Mouse (Mus musculus) bone marrow, adult 2 months (tissue): ENCODE results near the gene Rpl12. TPM values are rescaled to one million over a fixed set of nuclear protein-coding genes. Genes with fewer than 3 reads are reported as not detected.

Experiments used
- H3K27ac ChIP-seq: fragments of 200-500 bp; 2 replicates; pipeline ENCODE4 v1.5.1; 2012; ENCODE audit warnings: low read depth, mild to moderate bottlenecking, control low read depth, inconsistent platforms, low read length; ENCODE audit not compliant: control insufficient read depth, poor library complexity, insufficient read depth
- H3K4me1 ChIP-seq: fragments of 200-500 bp; 2 replicates; pipeline ENCODE4 v1.6.1; 2011; ENCODE audit warnings: low read length; ENCODE audit not compliant: control insufficient read depth, insufficient read depth
- H3K4me3 ChIP-seq: fragments of 200-500 bp; replicated peaks from 2 replicates; pipeline ENCODE3; 2011; ENCODE audit warnings: mild to moderate bottlenecking, low read depth, low read length, control low read depth; ENCODE audit not compliant: control insufficient read depth
- CTCF ChIP-seq: fragments of 200-500 bp; IDR thresholded peaks from 2 replicates; pipeline ENCODE4 v1.5.1; 2011; ENCODE audit warnings: low read length, control low read depth; ENCODE audit not compliant: control insufficient read depth, insufficient read depth
- POLR2A ChIP-seq: fragments of 200-500 bp; IDR thresholded peaks from 2 replicates; pipeline ENCODE4 v1.6.1; 2011; ENCODE audit warnings: low read depth, mild to moderate bottlenecking, control low read depth, low read length, borderline replicate concordance; ENCODE audit not compliant: control insufficient read depth
- whole genome bisulfite sequencing: fragments of 180-500 bp; shearing (Covaris S2); methylation state at CpG from one replicate; pipeline ENCODE4 v1.1.7; 2018; 5-methylcytosine and 5-hydroxymethylcytosine counted together
- polyA plus RNA-seq: library from polyadenylated mRNA; stranded (reverse); fragments of >200 nt; gene quantifications from 2 replicates; pipeline ENCODE4 v1.2.4, GENCODE M21; 2011; ENCODE audit warnings: low replicate concordance; ENCODE audit not compliant: missing spikeins, insufficient read depth, insufficient read length

The Rpl12 gene
- polyA plus RNA-seq, 1 experiment, result 113 TPM

DNA sequence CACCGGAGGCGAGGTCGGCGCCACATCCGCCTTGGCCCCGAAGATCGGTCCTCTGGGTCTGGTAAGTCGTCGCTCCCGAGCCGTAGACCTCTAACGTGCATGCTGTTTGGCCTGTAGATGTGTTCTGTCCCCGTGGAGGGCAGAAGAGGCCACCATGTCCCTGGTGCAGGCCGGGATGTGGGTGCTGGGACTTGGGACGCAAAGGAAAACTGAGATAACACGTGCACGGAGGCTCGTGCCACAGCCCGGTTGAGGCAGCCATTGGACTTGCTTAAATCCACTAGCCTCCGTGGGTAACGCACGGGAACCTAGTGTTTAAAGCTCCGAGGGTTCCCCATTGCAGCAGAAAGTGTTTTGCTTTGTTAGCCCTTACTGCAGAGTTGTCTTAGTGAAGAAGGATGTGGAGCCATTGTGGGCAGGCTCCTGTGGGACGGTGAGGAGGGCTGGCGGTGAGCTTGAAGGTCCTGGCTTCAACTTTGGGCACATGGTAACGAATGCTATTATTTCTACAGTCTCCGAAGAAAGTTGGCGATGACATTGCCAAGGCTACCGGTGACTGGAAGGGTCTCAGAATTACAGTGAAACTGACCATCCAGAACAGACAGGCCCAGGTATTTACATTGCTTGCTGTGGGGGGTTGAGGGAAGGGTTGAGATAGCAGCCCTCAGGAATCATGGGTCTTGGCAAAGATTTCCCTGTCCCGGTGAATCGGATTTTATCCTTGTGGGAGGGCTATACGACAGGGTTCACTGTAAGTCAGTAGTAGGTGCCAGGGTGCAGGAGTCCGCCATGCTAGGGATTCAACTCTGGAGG lies 909 bp downstream of the Rpl12 start:
- Histone ChIP-seq H3K4me1 (peaks cover 3% of the 10 kb centered on the region; the same call in 1 of the 2 replicates), H3K27ac (peak overlapping the region; percentile 61), H3K4me3 (peak overlapping the region; percentile 92)
- WGBS, result 1% methylated on average over 33 of the region's 33 CpGs
- TF ChIP-seq POLR2A, result no peak

DNA sequence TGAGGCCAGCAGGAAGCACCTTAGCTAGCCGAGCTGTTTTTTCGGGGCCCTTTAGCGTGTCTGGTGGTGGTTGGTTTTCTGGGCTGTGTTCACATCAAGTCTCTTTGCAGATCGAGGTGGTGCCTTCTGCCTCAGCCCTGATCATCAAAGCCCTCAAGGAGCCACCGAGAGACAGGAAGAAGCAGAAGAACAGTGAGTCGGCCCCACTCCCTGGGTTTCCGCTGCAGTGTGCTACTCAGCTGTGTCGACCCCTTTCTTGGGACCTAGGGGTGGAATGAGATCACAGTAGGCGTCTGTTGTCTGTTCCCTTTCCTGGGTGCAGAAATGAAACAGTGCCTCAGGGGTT lies 1.5 kb downstream of the Rpl12 start:
- H3K4me1 ChIP-seq, result peaks cover 5% of the 10 kb centered on the region; the same call in 1 of the 2 replicates

DNA sequence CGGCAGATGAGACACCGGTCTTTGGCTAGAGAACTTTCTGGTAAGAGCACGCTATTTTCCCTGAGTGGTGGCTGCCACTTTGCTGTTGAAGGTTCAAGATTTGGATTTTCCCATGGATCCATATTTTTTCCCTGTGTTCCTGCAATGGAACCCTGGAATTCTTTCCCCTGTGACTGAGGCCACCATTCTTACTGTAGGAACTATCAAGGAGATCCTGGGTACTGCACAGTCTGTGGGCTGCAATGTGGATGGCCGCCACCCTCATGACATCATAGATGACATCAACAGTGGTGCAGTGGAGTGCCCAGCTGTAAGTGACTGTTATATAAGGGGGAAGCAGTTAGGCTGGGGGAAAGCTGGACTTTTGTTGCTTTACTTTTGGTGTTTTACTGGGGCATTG lies 2.2 kb downstream of the Rpl12 start:
- 63% methylated on average over 4 of the region's 4 CpGs for WGBS
- H3K4me1 ChIP-seq, result peaks cover 5% of the 10 kb centered on the region; the same call in 1 of the 2 replicates
- no peak overlapping the region for H3K27ac ChIP-seq
- no peak overlapping the region for H3K4me3 ChIP-seq
- no peak for TF ChIP-seq CTCF
- no peak for TF ChIP-seq POLR2A

More for the DNA sequence above, 1.5 kb downstream of the Rpl12 start:
- 5% methylated on average over 9 of the region's 9 CpGs for WGBS
- peak overlapping the region; percentile 17; the same call in 1 of the 2 replicates for H3K27ac ChIP-seq
- H3K4me3 ChIP-seq, result peak overlapping the region; percentile 54
- TF ChIP-seq CTCF, result no peak
- no peak for TF ChIP-seq POLR2A

DNA sequence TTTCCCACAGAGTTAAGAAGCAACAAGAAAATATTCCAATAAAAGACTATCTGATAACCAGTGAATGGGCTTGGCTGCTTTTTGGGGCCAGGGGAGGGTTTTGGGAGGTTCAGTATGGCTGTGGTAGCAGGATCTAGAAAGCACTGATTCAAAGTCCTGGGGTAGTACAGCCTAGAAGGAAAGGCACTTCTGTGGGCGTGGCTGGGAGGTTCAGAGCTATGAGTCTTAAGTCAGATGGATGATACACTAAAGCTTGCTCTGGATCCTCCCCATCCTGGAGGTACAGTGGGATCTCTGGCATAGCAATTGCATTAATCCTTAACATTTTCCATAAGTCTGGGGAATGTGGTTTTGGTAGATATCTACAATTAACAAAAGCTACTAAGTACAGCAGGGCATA lies 2.6 kb downstream of the Rpl12 start:
- WGBS, result 62% methylated on average over 1 of the region's 1 CpGs
- Histone ChIP-seq H3K4me3 (no peak overlapping the region), H3K27ac (no peak overlapping the region), H3K4me1 (peaks cover 5% of the 10 kb centered on the region; the same call in 1 of the 2 replicates)
- TF ChIP-seq CTCF (no peak), POLR2A (no peak)

DNA sequence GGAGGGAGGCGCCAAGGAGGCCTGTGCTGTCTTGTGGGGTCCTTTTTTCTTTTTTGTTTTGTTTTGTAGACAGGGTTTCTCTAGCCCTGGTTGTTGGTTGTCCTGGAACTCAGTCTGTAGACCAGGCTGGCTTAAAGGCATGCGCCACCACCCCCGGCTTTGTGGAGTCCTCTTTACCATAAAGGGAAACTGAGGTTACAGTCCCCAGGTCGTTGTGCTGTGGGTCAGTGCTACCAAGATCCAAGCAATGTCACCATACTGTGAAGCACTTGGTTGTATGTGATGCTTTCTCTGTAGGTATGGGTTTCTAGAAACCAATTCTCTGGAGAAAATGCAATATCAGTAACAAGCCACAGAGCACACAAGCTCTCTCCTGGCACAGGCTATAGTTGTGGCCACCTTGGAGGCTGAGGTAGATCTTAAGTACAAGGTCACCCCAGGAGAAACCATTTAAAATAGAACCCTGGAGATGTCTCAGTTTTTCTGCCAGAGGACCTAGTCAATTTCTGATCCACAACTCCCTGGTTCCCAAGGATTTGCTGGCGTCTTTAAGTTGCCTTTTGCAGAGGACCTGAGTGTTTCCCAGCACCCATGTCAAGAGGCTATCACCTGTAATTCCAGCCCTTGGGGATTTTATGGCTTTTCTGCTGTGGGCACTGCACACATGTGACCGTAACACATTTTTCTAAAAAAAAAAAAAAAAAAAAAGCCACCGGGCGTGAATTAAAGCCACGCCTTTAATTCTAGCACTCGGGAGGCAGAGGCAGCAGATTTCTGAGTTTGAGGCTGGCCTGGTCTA lies 3.5 kb downstream of the Rpl12 start:
- Histone ChIP-seq H3K4me1 (peaks cover 5% of the 10 kb centered on the region; the same call in 1 of the 2 replicates), H3K4me3 (no peak overlapping the region), H3K27ac (no peak overlapping the region)
- TF ChIP-seq POLR2A, result no peak
- no peak for TF ChIP-seq CTCF
- WGBS, result 41% methylated on average over 10 of the region's 10 CpGs

DNA sequence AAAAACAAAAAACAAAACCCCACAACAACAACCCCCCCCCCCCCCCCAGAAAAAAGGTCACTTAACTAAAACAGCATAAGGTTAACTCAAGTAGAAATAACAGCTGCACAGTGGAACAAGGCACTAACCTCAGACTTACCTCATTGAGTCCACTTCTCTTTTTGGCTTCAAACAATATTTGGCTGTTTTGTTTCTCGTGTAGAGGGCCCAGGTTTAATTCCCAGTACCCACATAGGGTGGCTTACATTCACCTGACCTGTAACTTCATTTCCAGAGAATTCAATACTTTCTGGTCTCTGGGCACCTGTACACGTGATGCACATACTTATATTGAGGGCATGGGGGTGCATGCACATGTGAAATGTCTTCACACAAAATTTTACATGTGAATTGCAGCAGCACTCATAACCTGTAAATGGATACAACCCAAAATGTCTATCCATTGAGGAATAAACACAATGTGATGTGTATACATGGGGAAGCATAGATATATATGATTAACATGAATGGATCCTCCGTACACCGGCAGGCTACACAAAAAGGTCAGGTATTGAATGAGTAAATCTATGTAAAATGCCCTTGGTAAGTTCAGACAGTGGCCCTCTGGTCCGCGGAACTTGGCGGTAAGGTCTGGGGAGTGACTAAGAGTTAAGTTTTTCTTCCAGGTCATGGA lies 4.3 kb downstream of the Rpl12 start:
- Histone ChIP-seq H3K4me3 (no peak overlapping the region), H3K4me1 (peaks cover 5% of the 10 kb centered on the region; the same call in 1 of the 2 replicates), H3K27ac (peak overlapping the region; percentile 10; the same call in 1 of the 2 replicates)
- 35% methylated on average over 7 of the region's 7 CpGs for WGBS
- TF ChIP-seq CTCF (no peak), POLR2A (no peak)

DNA sequence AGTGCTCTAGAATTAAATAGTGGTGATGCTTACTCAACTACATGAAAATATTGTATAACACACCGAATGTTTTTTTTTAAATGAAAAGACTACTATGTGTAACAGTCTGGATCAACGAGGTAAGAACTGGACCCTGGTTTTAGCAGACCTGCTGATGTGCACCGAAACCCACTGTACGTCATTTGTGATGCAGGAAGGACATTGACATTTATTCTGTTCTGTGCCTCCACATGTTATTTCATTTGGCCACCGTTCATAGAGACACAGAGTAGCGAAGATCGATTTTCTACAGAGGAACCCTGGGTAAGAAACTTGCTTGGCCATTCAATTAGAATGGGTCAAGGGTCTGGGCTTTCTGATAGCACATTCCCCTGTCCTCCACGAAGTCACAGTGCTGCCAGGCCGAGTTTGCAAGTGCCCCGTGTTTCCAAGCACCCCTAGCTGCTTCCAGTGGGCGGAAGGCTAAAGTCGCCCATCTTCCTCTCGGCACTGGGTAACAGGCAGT lies 4.9 kb downstream of the Rpl12 start:
- peaks cover 5% of the 10 kb centered on the region; the same call in 1 of the 2 replicates for H3K4me1 ChIP-seq
- peak overlapping the region; percentile 92 for H3K27ac ChIP-seq
- H3K4me3 ChIP-seq, result peak overlapping the region; percentile 92
- WGBS, result 8% methylated on average over 13 of the region's 13 CpGs
- TF ChIP-seq CTCF, result no peak
- TF ChIP-seq POLR2A, result no peak
